Mouse (Mus musculus) lung, embryonic 14.5 days (tissue): ENCODE data around the gene 4930550C14Rik. TPM values are rescaled to one million over a fixed set of nuclear protein-coding genes. Genes with fewer than 3 reads are reported as not detected.

ENCODE experiments used
- ATAC-seq: fragments of 200-750 bp; cut with Nextera tagmentation; 2 replicates; pipeline ENCODE4 v1.8.0; 2017; ENCODE audit warnings: mild to moderate bottlenecking, moderate TSS enrichment, moderate library complexity; ENCODE audit not compliant: insufficient read depth
- DNase-seq: peaks from one replicate; pipeline ENCODE4 v3.0.0-alpha.2; 2015
- H3K27ac ChIP-seq: fragments of 300-500 bp; sonication (generic); 2 replicates; pipeline ENCODE4 v1.5.1; 2014; ENCODE audit warnings: low read depth, mild to moderate bottlenecking, moderate library complexity
- H3K27me3 ChIP-seq: fragments of 300-500 bp; sonication (generic); 2 replicates; pipeline ENCODE4 v1.6.1; 2014; ENCODE audit warnings: low read length, control low read depth; ENCODE audit not compliant: insufficient read depth
- H3K36me3 ChIP-seq: fragments of 300-500 bp; sonication (generic); 2 replicates; pipeline ENCODE4 v1.6.1; 2014; ENCODE audit warnings: control low read depth; ENCODE audit not compliant: insufficient read depth
- H3K4me1 ChIP-seq: fragments of 300-500 bp; sonication (generic); 2 replicates; pipeline ENCODE4 v1.6.1; 2014; ENCODE audit warnings: antibody characterized with exemption, control low read depth; ENCODE audit not compliant: insufficient read depth
- H3K4me2 ChIP-seq: fragments of 300-500 bp; sonication (generic); 2 replicates; pipeline ENCODE4 v1.6.1; 2014; ENCODE audit warnings: mild to moderate bottlenecking
- H3K4me3 ChIP-seq: fragments of 300-500 bp; sonication (generic); 2 replicates; pipeline ENCODE4 v1.5.1; 2014; ENCODE audit warnings: low read depth, low read length
- H3K9ac ChIP-seq: fragments of 300-500 bp; sonication (generic); 2 replicates; pipeline ENCODE4 v1.6.1; 2014
- H3K9me3 ChIP-seq: fragments of 300-500 bp; sonication (generic); 2 replicates; pipeline ENCODE4 v1.6.1; 2016; ENCODE audit warnings: low read depth, low read length, control low read depth
- CTCF ChIP-seq: IDR thresholded peaks from 2 replicates; pipeline ENCODE4 v1.5.1; 2016; ENCODE audit warnings: antibody characterized with exemption, low read depth
- WGBS: fragments of 180-500 bp; shearing (Covaris S2); extraction: QIAGEN DNeasy Blood & Tissue Kit; methylation state at CpG from one replicate; pipeline ENCODE4 v1.1.7; 2014; 5-methylcytosine and 5-hydroxymethylcytosine counted together
- polyA plus RNA-seq: library from polyadenylated mRNA; unstranded; fragments of >200 nt; fragmentation: Nextera tagmentation; extraction: Ambion mirVana; gene quantifications from 2 replicates; pipeline ENCODE4 v1.2.1, GENCODE M21; 2014

4930550C14Rik gene
- polyA plus RNA-seq, 1 experiment from 2014 or later: 1.6 TPM

GRCm38 (mm10) chr9:53404050-53404752 lies 2.1 kb downstream of the 4930550C14Rik start:
- H3K27ac ChIP-seq: no peak overlapping the region
- peaks cover 8% of the 10 kb centered on the region for H3K36me3 ChIP-seq
- no peak overlapping the region for H3K4me3 ChIP-seq
- no peak overlapping the region for H3K9ac ChIP-seq
- 78% methylated on average over 6 of the region's 6 CpGs for WGBS
- TF ChIP-seq CTCF: no peak
- peak overlapping the region; percentile 61; the same call in 1 of the 2 replicates for H3K4me2 ChIP-seq
- ATAC-seq: no peak
- H3K27me3 ChIP-seq: no peaks in the 10 kb centered on the region
- no peaks in the 10 kb centered on the region for H3K9me3 ChIP-seq
- H3K4me1 ChIP-seq: peaks cover 14% of the 10 kb centered on the region
- no peak for DNase-seq

GRCm38 (mm10) chr9:53404753-53405722 lies 2.9 kb downstream of the 4930550C14Rik start:
- Histone ChIP-seq H3K9ac (peak overlapping the region; percentile 32), H3K4me2 (peak overlapping the region; percentile 61), H3K27ac (peak overlapping the region; percentile 76), H3K4me3 (peak overlapping the region; percentile 33), H3K27me3 (no peaks in the 10 kb centered on the region), H3K36me3 (peaks cover 1% of the 10 kb centered on the region), H3K4me1 (peaks cover 14% of the 10 kb centered on the region), H3K9me3 (no peaks in the 10 kb centered on the region)
- TF ChIP-seq CTCF: no peak
- DNase-seq: peak; percentile 93
- peak; percentile 84 for ATAC-seq
- WGBS: 24% methylated on average over 21 of the region's 21 CpGs

DNA sequence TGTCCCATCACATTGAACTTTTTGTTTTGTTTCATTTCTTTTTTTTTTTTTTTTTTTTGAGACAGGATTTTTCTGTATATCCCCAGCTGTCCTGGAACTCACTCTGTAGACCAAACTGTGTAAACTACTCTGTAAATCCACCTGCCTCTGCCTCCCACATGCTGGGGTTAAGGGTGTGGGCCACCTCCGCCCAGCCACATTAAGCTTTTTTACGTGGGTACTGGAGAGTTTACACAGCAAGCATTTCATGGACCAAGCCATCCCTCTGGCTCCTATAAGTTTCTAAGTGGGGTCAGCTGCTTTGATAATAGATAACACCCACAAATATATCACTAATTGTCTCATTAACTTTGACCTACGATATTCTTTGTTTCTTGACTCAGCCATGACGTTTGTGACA lies 6.4 kb downstream of the 4930550C14Rik start:
- no peaks in the 10 kb centered on the region for H3K9me3 ChIP-seq
- H3K27me3 ChIP-seq: no peaks in the 10 kb centered on the region
- 46% methylated on average over 4 of the region's 4 CpGs for WGBS
- no peak overlapping the region for H3K27ac ChIP-seq
- no peak overlapping the region for H3K4me3 ChIP-seq
- TF ChIP-seq CTCF: no peak
- no peak overlapping the region for H3K4me2 ChIP-seq
- DNase-seq: peak; percentile 6
- no peak overlapping the region for H3K9ac ChIP-seq
- peaks cover 5% of the 10 kb centered on the region; the same call in 1 of the 2 replicates for H3K4me1 ChIP-seq
- no peaks in the 10 kb centered on the region for H3K36me3 ChIP-seq
- ATAC-seq: peak; percentile 51; the same call in 1 of the 2 replicates

DNA sequence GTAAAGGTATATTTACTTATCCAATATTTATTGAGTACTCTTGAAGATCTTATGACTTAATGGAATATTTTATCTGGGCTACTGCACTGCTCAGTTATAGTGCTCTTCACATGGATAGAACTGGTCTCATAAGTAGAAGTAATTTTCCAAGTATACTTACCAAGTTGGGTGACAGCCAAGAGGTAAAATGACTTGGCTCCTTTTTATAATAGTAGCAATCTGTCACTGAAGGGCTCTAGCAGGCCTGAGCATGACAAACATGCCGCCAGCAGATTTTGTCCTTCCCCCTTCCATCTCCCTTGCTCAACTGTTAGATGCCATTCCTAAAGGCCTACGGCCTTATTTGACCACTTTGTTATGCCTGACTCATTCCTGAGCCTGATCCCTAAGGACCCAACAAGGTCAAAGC lies 6.8 kb downstream of the 4930550C14Rik start:
- Histone ChIP-seq H3K9me3 (no peaks in the 10 kb centered on the region), H3K9ac (no peak overlapping the region), H3K4me1 (peaks cover 5% of the 10 kb centered on the region; the same call in 1 of the 2 replicates), H3K4me3 (no peak overlapping the region), H3K4me2 (no peak overlapping the region), H3K27me3 (no peaks in the 10 kb centered on the region), H3K36me3 (no peaks in the 10 kb centered on the region), H3K27ac (no peak overlapping the region)
- DNase-seq (peak; percentile 74), ATAC-seq (peak; percentile 71)
- TF ChIP-seq CTCF: no peak
- 44% methylated on average over 2 of the region's 2 CpGs for WGBS

- WGBS: 81% methylated on average over 3 of the region's 3 CpGs
- Histone ChIP-seq H3K9ac (no peak overlapping the region), H3K36me3 (no peaks in the 10 kb centered on the region), H3K4me2 (no peak overlapping the region), H3K27me3 (no peaks in the 10 kb centered on the region), H3K27ac (peak overlapping the region; percentile 59), H3K4me3 (no peak overlapping the region), H3K9me3 (no peaks in the 10 kb centered on the region), H3K4me1 (peaks cover 4% of the 10 kb centered on the region; the same call in 1 of the 2 replicates)
- ATAC-seq (no peak), DNase-seq (no peak)
- TF ChIP-seq CTCF: no peak
Measured at GRCm38 (mm10) chr9:53409427-53409826, 7.3 kb downstream of the 4930550C14Rik start.

- peak; percentile 26 for DNase-seq
- 37% methylated on average over 9 of the region's 9 CpGs for WGBS
- H3K27ac ChIP-seq: peak overlapping the region; percentile 2; the same call in 1 of the 2 replicates
Measured at GRCm38 (mm10) chr9:53422133-53422896, 20.2 kb downstream of the 4930550C14Rik start.

More at GRCm38 (mm10) chr9:53422133-53422896, 20.2 kb downstream of the 4930550C14Rik start:
- no peaks in the 10 kb centered on the region for H3K27me3 ChIP-seq
- no peaks in the 10 kb centered on the region for H3K9me3 ChIP-seq
- H3K4me2 ChIP-seq: no peak overlapping the region
- no peaks in the 10 kb centered on the region for H3K36me3 ChIP-seq
- no peak for TF ChIP-seq CTCF
- no peak overlapping the region for H3K9ac ChIP-seq
- ATAC-seq: peak; percentile 58; the same call in 1 of the 2 replicates
- H3K4me1 ChIP-seq: no peaks in the 10 kb centered on the region
- no peak overlapping the region for H3K4me3 ChIP-seq
